Mouse (Mus musculus) left cerebral cortex, adult 2 months (tissue): ENCODE results near the gene D430042O09Rik. TPM values are rescaled to one million over a fixed set of nuclear protein-coding genes. Genes with fewer than 3 reads are reported as not detected.
A peak's percentile ranks its signal among the peaks of the same experiment; 100 is the strongest.
"Not testable (repeated sequence)": the region's sequence is repeated elsewhere in the genome, so short reads cannot be mapped to it uniquely, and the experiment has no call there.

Experiments used
- DNase-seq, 2 experiments: peaks; one replicate each; pipeline ENCODE4 v3.0.0; 2021 to 2022; ENCODE audit warnings: low spot score in 2 of 2, mixed read lengths in 1 of 2; ENCODE audit errors: extremely low spot score in 1 of 2
- H3K27ac ChIP-seq: fragments of 200-600 bp; 2 replicates; pipeline ENCODE4 v1.8.1; 2022
- H3K4me3 ChIP-seq: fragments of 200-600 bp; 2 replicates; pipeline ENCODE4 v1.8.1; 2022
- CTCF ChIP-seq: fragments of 200-600 bp; IDR thresholded peaks from 2 replicates; pipeline ENCODE4 v1.8.1; 2022; ENCODE audit warnings: antibody characterized with exemption, mild to moderate bottlenecking, moderate library complexity
- intact Hi-C: fragments of 180-260 bp; cut with DNase I; formaldehyde crosslinking; loops from one replicate; pipeline ENCODE4 v1.15.1; 2025
- long read RNA-seq, 2 experiments: library from polyadenylated mRNA; stranded (forward); transcript quantifications; one replicate each; pipeline ENCODE4 v2.0.0; 2021; ENCODE audit warnings: borderline mapping rate in 2 of 2
- total RNA-seq, 2 experiments: library from RNA; stranded (reverse); gene quantifications; 2 replicates each; pipeline ENCODE4 v1.2.3; 2021

D430042O09Rik gene
- total RNA-seq = 10 to 100 TPM; 25.9 to 28.3 TPM
- long read RNA-seq, experiment 1, full-length matches to known transcripts = 14 of 27 reads
- long read RNA-seq, experiment 1, partial matches to known transcripts = 3 of 27 reads
- long read RNA-seq, experiment 1, other reads (novel, unspliced or antisense) = 10 of 27 reads
- long read RNA-seq, experiment 2, full-length matches to known transcripts = 4 of 10 reads
- long read RNA-seq, experiment 2, partial matches to known transcripts = 5 of 10 reads
- long read RNA-seq, experiment 2, other reads (novel, unspliced or antisense) = 1 of 10 reads

GRCm38 (mm10) chr7:125707593-125708022 lies at the start of gene D430042O09Rik, which contains the start of gene Gtf3c1:
TSS of gene D430042O09Rik (plus strand) at chr7:125707888.
TSS of gene Gtf3c1 (minus strand) at chr7:125707780.
- Histone ChIP-seq H3K4me3 (peak within 1 kb of the TSS; percentile 80), H3K27ac (peak within 1 kb of the TSS; percentile 87)
- peak; percentile 99 to 100 for DNase-seq
- no peak for TF ChIP-seq CTCF
- intact Hi-C loops = no loop called here

GRCm38 (mm10) chr7:125663654-125664053 lies 44.0 kb upstream of the D430042O09Rik start:
- intact Hi-C loops = no loop called here
- no peak for DNase-seq
- Histone ChIP-seq H3K27ac (no peak overlapping the region), H3K4me3 (no peak overlapping the region)
- TF ChIP-seq CTCF = no peak

GRCm38 (mm10) chr7:125670865-125671264 lies 36.8 kb upstream of the D430042O09Rik start:
- DNase-seq = no peak
- TF ChIP-seq CTCF = no peak
- no peak overlapping the region for H3K27ac ChIP-seq
- no peak overlapping the region for H3K4me3 ChIP-seq
- intact Hi-C loops = no loop called here

GRCm38 (mm10) chr7:125671396-125671795 lies 36.3 kb upstream of the D430042O09Rik start:
- intact Hi-C loops = no loop called here
- Histone ChIP-seq H3K4me3 (no peak overlapping the region), H3K27ac (no peak overlapping the region)
- TF ChIP-seq CTCF = no peak
- no peak for DNase-seq

- TF ChIP-seq CTCF = peak; percentile 93
- intact Hi-C loops = loop anchor here (5.0 kb wide), 1 partner anchor 412 kb away; no protein-coding TSS in a partner anchor
- Histone ChIP-seq H3K4me3 (no peak overlapping the region), H3K27ac (no peak overlapping the region)
- DNase-seq = peak; percentile 43 to 53
Measured at GRCm38 (mm10) chr7:125674916-125675315, 32.8 kb upstream of the D430042O09Rik start.

GRCm38 (mm10) chr7:125678756-125679155 lies 28.9 kb upstream of the D430042O09Rik start:
- Histone ChIP-seq H3K4me3 (no peak overlapping the region), H3K27ac (no peak overlapping the region)
- no peak for TF ChIP-seq CTCF
- intact Hi-C loops = loop anchor here (5.0 kb wide), 1 partner anchor 409 kb away; no protein-coding TSS in a partner anchor
- no peak for DNase-seq

- no peak for TF ChIP-seq CTCF
Measured at GRCm38 (mm10) chr7:125679936-125680335, 27.8 kb upstream of the D430042O09Rik start.

GRCm38 (mm10) chr7:125690516-125690915 lies 17.2 kb upstream of the D430042O09Rik start:
- TF ChIP-seq CTCF = no peak
- Histone ChIP-seq H3K4me3 (no peak overlapping the region), H3K27ac (no peak overlapping the region)
- intact Hi-C loops = loop anchor here (5.0 kb wide), 4 partner anchors 82 to 547 kb away; partner anchors contain the start of gene Gsg1l
- DNase-seq = no peak

More at GRCm38 (mm10) chr7:125679936-125680335, 27.8 kb upstream of the D430042O09Rik start:
- intact Hi-C loops = loop anchor here (5.0 kb wide), 1 partner anchor 407 kb away; no protein-coding TSS in a partner anchor
- no peak for DNase-seq
- H3K4me3 ChIP-seq = no peak overlapping the region
- no peak overlapping the region for H3K27ac ChIP-seq

GRCm38 (mm10) chr7:125694056-125694455 lies 13.6 kb upstream of the D430042O09Rik start:
- no peak for TF ChIP-seq CTCF
- DNase-seq = peak; percentile 49 to 51
- H3K4me3 ChIP-seq = no peak overlapping the region
- H3K27ac ChIP-seq = peak overlapping the region; percentile 69; the same call in 1 of the 2 replicates
- intact Hi-C loops = loop anchor here (5.0 kb wide), 4 partner anchors 78 to 543 kb away; partner anchors contain the start of gene Gsg1l

- DNase-seq = no peak
- intact Hi-C loops = no loop called here
- Histone ChIP-seq H3K4me3 (no peak overlapping the region), H3K27ac (no peak overlapping the region)
- no peak for TF ChIP-seq CTCF
Measured at GRCm38 (mm10) chr7:125702791-125703190, 4.9 kb upstream of the D430042O09Rik start.

- intact Hi-C loops = no loop called here
Measured at GRCm38 (mm10) chr7:125707186-125707585, 502 bp upstream of the D430042O09Rik start.

GRCm38 (mm10) chr7:125708100-125708499 lies 412 bp downstream of the D430042O09Rik start:
- peak overlapping the region; percentile 80 for H3K4me3 ChIP-seq
- peak overlapping the region; percentile 86 for H3K27ac ChIP-seq
- intact Hi-C loops = no loop called here
- no peak for TF ChIP-seq CTCF
- no peak for DNase-seq

More at GRCm38 (mm10) chr7:125707186-125707585, 502 bp upstream of the D430042O09Rik start:
- Histone ChIP-seq H3K27ac (peak overlapping the region; percentile 87), H3K4me3 (peak overlapping the region; percentile 80)
- peak; percentile 52 to 61 for DNase-seq
- no peak; the same call in 1 of the 2 replicates for TF ChIP-seq CTCF

- intact Hi-C loops, DNase-seq, H3K27ac ChIP-seq, H3K4me3 ChIP-seq: not testable (repeated sequence)
Measured at GRCm38 (mm10) chr7:125713542-125714055, 5.9 kb downstream of the D430042O09Rik start.
